Mouse (Mus musculus) left cerebral cortex, postnatal 36 days (tissue): ENCODE measurements at regions not wholly inside any gene's neighbourhood (a gene's known extent, or its start where the extent isn't known, plus 50 kb on each side); places are given as distances from the start of the nearest gene placed in this dataset.
A peak's percentile ranks its signal among the peaks of the same experiment; 100 is the strongest.

Experiments used
- DNase-seq, 2 experiments: peaks; one replicate each; pipeline ENCODE4 v3.0.0; 2021 to 2022; ENCODE audit warnings: low spot score in 2 of 2, mixed read lengths in 1 of 2
- intact Hi-C: fragments of 180-260 bp; cut with DNase I; formaldehyde crosslinking; loops from one replicate; pipeline ENCODE4 v1.15.1; 2025

GRCm38 (mm10) chr12:25235071-25235470, 138.1 kb upstream of the Id2 start:
- intact Hi-C loops: no loop called here

GRCm38 (mm10) chr12:25234636-25235035, 137.7 kb upstream of the Id2 start:
- DNase-seq: no peak
- intact Hi-C loops: no loop called here

More at GRCm38 (mm10) chr12:25235071-25235470, 138.1 kb upstream of the Id2 start:
- DNase-seq: no peak

- DNase-seq: no peak
- intact Hi-C loops: no loop called here
Observed at GRCm38 (mm10) chr12:25233027-25233535, 136.1 kb upstream of the Id2 start.

GRCm38 (mm10) chr12:25232358-25233026, 135.6 kb upstream of the Id2 start:
- intact Hi-C loops: no loop called here
- DNase-seq: no peak

- intact Hi-C loops: no loop called here
- DNase-seq: no peak
Observed at GRCm38 (mm10) chr12:25228708-25229107, 131.8 kb upstream of the Id2 start.

- no peak for DNase-seq
- intact Hi-C loops: no loop called here
Observed at GRCm38 (mm10) chr12:25227736-25228135, 130.8 kb upstream of the Id2 start.

- intact Hi-C loops: no loop called here
- DNase-seq: no peak
Observed at GRCm38 (mm10) chr12:25224644-25225043, 127.7 kb upstream of the Id2 start.

GRCm38 (mm10) chr12:25224201-25224600, 127.3 kb upstream of the Id2 start:
- no peak for DNase-seq
- intact Hi-C loops: no loop called here

GRCm38 (mm10) chr12:25223539-25223938, 126.6 kb upstream of the Id2 start:
- no peak for DNase-seq
- intact Hi-C loops: no loop called here

- DNase-seq: no peak
- intact Hi-C loops: no loop called here
Observed at GRCm38 (mm10) chr12:25220780-25221106, 123.8 kb upstream of the Id2 start.

- intact Hi-C loops: no loop called here
Observed at GRCm38 (mm10) chr12:25220096-25220779, 123.3 kb upstream of the Id2 start.

GRCm38 (mm10) chr12:25219546-25219945, 122.6 kb upstream of the Id2 start:
- no peak for DNase-seq
- intact Hi-C loops: no loop called here

More at GRCm38 (mm10) chr12:25220096-25220779, 123.3 kb upstream of the Id2 start:
- no peak for DNase-seq

GRCm38 (mm10) chr12:25216792-25217516, 120.0 kb upstream of the Id2 start:
- DNase-seq: no peak
- intact Hi-C loops: no loop called here

GRCm38 (mm10) chr12:25215266-25215665, 118.3 kb upstream of the Id2 start:
- no peak for DNase-seq
- intact Hi-C loops: no loop called here

GRCm38 (mm10) chr12:25213782-25214478, 117.0 kb upstream of the Id2 start:
- intact Hi-C loops: no loop called here
- DNase-seq: no peak

GRCm38 (mm10) chr12:25211331-25211730, 114.4 kb upstream of the Id2 start:
- no peak for DNase-seq
- intact Hi-C loops: no loop called here

GRCm38 (mm10) chr12:25210597-25210996, 113.7 kb upstream of the Id2 start:
- DNase-seq: no peak
- intact Hi-C loops: no loop called here

- no peak for DNase-seq
- intact Hi-C loops: no loop called here
Observed at GRCm38 (mm10) chr12:25209333-25209728, 112.4 kb upstream of the Id2 start.

- DNase-seq: peak in 1 of 2 experiments; percentile 16
- intact Hi-C loops: no loop called here
Observed at GRCm38 (mm10) chr12:25208670-25209332, 111.9 kb upstream of the Id2 start.
